Mouse (Mus musculus): ENCODE results near the gene Dcaf6.
A peak's percentile ranks its signal among the peaks of the same experiment; 100 is the strongest.

- 0 out of 2 replicates have a peak, but pooled peaks have one; percentile 55 for TF ChIP-seq TBP (IDR thresholded peaks at IDR 0.05; ENCODE audit: low read depth, low read length)
- 0 out of 4 replicates have a peak, but pooled peaks of 1 of the 2 experiments have one; percentile 1 for TF ChIP-seq EP300 (IDR thresholded peaks at IDR 0.05; ENCODE audit: low read depth in 1 of 2, low read length in 2 of 2)
- TF ChIP-seq CTCF (IDR thresholded peaks at IDR 0.05 in 2 of 3, conservative IDR thresholded peaks at IDR 0.05 in 1 of 3; ENCODE audit: control insufficient read depth in 1 of 3, insufficient read depth in 1 of 3, low read depth in 2 of 3, low read length in 3 of 3, poor library complexity in 1 of 3, severe bottlenecking in 1 of 3) = peak in 2 of 3 experiments; percentile 35 to 36; a peak in 4 of 6 replicates
- peak; percentile 71 to 97 for TF ChIP-seq POLR2A (IDR thresholded peaks at IDR 0.05; ENCODE audit: control insufficient read depth in 1 of 2, insufficient read depth in 1 of 2, low read depth in 1 of 2, low read length in 2 of 2, poor library complexity in 1 of 2)
- TF ChIP-seq ELF1 (IDR thresholded peaks at IDR 0.05; ENCODE audit: low read depth, low read length) = peak; percentile 99
- TF ChIP-seq ZKSCAN1 (IDR thresholded peaks at IDR 0.05; ENCODE audit: low read depth, low read length) = no peak
- TF ChIP-seq GATA1 (IDR thresholded peaks at IDR 0.05; ENCODE audit: low read depth, low read length) = no peak
- TF ChIP-seq ZNF384 (IDR thresholded peaks at IDR 0.05; ENCODE audit: low read depth, low read length) = no peak
- TF ChIP-seq MYB (IDR thresholded peaks at IDR 0.05; ENCODE audit: low read depth, low read length) = no peak
- no peak for TF ChIP-seq ZC3H11A (IDR thresholded peaks at IDR 0.05; ENCODE audit: low read depth, low read length)
- no peak for TF ChIP-seq RCOR1 (IDR thresholded peaks at IDR 0.05; ENCODE audit: low read depth, low read length)
- TF ChIP-seq ZMIZ1 (IDR thresholded peaks at IDR 0.05; ENCODE audit: low read depth, low read length) = peak; percentile 89
- TF ChIP-seq NELFE (IDR thresholded peaks at IDR 0.05; ENCODE audit: low read depth, low read length) = peak; percentile 88
- TF ChIP-seq CHD1 (IDR thresholded peaks at IDR 0.05; ENCODE audit: low read depth, low read length) = 0 out of 2 replicates have a peak, but pooled peaks have one; percentile 20
Observed at GRCm38 (mm10) chr1:165460801-165461377, 614 bp upstream of the Dcaf6 start.
